Mouse (Mus musculus) right cerebral cortex, postnatal 4 days (tissue): ENCODE measurements around the gene Cela3b.
"Not testable (repeated sequence)": the region's sequence is repeated elsewhere in the genome, so short reads cannot be mapped to it uniquely, and the experiment has no call there.

Experiments used
- DNase-seq: peaks from one replicate; pipeline ENCODE4 v3.0.0-alpha.2; 2022

Gene Cela3b

DNA sequence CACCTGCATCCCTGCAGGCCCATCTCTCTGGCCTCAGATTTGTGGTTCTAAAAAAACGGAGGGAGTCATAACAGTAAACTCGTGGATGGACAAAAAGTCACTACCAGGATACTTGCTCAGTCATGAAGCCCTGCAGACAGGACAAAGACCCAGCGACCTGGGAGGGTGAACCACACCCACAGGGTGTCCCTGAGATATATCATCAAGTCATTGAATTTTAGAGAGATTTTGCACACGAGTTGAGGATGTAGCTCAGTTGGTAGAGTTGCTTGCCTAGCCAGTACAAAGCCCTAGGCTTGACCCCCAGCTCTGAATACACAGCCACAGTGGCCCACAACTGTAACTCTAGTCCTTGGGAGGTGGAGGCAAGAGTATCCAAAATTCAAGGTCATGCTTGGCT is 30.9 kb upstream of the Cela3b start:
- DNase-seq: no peak

- no peak for DNase-seq
Measured at GRCm38 (mm10) chr4:137460676-137461075, 30.3 kb upstream of the Cela3b start.

GRCm38 (mm10) chr4:137458861-137459260 is 28.5 kb upstream of the Cela3b start:
- no peak for DNase-seq

GRCm38 (mm10) chr4:137458310-137458709 is 28.0 kb upstream of the Cela3b start:
- DNase-seq: no peak

GRCm38 (mm10) chr4:137457292-137457691 is 27.0 kb upstream of the Cela3b start:
- DNase-seq: no peak

GRCm38 (mm10) chr4:137456581-137456980 is 26.2 kb upstream of the Cela3b start:
- no peak for DNase-seq

- no peak for DNase-seq
Measured at GRCm38 (mm10) chr4:137454582-137454981, 24.2 kb upstream of the Cela3b start.

- DNase-seq: no peak
Measured at GRCm38 (mm10) chr4:137453234-137453767, 23.0 kb upstream of the Cela3b start, which contains the start of gene 1700013G24Rik. 1700013G24Rik (plus strand) TSS chr4:137453284.

GRCm38 (mm10) chr4:137452190-137452589 is 21.9 kb upstream of the Cela3b start:
- no peak for DNase-seq

DNA sequence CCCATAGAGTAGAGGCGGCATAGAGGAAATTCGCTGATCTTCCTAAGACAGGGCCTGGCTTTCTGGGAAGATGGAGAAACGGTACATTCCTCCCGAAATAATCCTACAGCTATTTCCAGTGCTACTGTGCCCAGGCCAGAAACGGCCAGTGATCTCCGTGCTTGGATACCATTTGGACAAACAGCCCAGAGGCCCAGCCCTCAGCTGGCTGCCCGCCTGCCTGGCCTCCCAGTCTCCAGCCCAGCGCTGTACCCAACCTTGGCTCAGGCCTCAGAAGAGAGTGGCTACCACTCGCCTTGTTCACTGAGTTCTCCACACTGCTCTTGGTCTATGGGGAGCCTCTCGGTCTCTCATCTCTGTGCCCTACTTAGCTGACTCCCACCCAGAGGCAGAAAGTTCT is 19.4 kb upstream of the Cela3b start:
- DNase-seq: no peak

DNA sequence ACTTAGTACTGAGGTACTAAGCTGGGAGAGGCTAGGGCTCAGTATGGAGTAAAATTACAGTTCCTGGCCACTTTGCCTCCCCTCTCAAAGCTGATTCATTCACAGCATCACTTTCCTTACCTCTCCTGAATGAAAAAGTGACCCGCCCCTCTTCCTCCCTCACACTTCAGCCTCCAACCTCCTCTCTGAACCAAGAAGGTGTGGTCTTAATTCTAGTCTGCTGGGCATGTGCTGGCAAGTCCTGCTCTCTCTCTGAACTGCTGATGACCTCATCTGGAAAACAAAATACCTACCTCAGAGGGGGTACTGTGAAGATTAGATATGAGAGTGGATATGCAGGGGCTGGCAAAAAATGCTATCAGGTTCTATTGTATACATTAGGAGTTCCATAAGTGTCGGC is 18.8 kb upstream of the Cela3b start:
- no peak for DNase-seq

GRCm38 (mm10) chr4:137448641-137449040 is 18.3 kb upstream of the Cela3b start:
- no peak for DNase-seq

GRCm38 (mm10) chr4:137448197-137448596 is 17.9 kb upstream of the Cela3b start:
- peak; percentile 16 for DNase-seq

DNA sequence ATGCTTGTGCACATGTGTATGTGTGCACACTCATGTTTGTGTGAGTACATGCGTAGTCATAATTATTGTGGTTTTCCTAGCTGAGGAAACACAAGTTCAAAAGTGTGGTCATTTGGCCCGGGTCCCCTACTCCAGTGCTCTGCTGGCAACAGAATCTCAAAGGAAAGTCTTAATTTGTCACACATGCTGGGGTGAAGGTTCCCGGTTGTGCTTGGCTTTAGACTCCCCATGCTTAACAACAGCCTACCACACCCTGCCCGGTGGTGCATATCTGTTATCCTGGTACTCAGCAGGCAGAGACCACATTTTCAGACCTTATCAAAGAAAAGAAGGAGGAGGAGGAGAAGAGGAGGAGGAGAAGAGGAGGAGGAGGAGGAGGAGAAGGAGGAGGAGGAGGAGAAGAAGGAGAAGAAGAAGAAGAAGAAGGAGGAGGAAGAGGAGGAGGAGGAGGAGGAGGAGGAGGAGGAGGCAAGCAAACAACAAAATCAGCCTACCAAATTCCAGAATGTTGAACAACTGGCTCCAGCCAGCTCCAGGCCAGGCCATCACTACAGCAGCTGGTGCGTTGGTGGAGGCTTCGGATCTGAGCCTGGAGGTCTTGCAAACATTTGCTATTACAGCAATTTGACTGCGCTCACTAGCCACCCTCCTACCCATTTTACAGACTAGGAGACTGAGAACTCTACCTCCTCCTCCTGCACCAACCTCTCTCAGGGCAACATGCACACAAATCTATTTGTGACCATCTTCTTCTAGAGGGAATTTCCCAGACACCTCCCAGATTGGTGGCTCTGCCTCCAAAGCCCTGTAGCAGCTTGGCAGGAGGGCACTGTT is 17.2 kb upstream of the Cela3b start:
- no peak for DNase-seq

DNA sequence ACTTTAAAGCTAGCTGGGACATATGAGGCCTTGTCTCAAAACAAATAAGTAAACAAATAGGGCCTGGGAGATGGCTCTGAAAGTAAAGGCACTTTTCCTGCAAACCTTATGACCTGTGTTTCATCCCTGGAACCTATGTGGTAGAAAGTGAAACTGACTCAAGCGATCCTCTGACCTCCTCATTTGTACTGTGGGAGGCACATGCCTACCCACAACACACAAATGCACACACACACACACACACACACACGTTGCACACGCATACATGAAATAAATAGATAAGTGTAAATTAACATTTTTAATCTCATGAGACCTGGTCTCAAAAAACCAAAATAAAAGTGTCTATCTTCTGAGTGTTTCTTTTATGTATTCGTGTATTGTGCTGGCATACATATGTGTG is 15.5 kb upstream of the Cela3b start:
- DNase-seq: no peak

DNA sequence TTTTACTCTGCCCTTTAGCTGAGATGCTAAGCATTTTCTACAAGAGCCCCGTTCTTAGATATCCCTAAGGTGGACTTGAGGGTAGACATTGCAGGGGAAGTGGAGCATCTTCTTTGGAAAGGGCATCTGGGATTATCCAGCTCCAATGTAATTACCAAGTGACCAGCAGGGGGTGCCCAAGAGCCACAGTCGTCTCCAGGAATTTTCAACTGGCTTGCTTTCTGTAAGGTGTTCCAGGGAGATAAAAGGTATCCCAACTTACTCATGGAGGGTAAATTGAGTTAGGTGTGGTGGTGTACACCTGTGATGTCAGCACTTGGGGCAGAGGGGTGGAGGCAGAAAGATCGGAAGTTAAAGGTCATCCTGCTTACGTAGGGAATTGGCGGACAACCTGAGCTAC is 13.3 kb upstream of the Cela3b start:
- DNase-seq: peak; percentile 91

GRCm38 (mm10) chr4:137441332-137441731 is 11.0 kb upstream of the Cela3b start:
- no peak for DNase-seq

DNA sequence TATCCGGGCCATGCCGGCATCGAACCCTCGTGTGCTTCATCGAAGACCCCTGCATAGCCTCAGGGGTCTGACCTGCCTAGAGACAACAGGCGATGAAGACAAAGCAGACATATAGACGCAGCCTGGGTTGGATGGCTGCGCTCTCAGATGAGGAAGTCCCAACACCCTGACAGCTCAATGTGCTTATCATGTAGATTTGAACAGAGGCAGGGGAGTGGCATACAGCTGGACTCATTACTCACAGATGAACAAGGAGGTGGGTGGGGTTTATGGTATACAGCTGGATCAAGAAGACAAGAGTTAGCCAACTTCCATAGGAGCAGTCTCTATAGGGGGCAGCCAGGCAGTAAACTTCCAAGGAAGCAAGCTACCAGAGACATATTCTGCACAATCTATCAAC is 8.5 kb upstream of the Cela3b start:
- DNase-seq: no peak

GRCm38 (mm10) chr4:137436979-137437669 is 6.8 kb upstream of the Cela3b start:
- no peak for DNase-seq

- DNase-seq: not testable (repeated sequence)
Measured at GRCm38 (mm10) chr4:137432700-137433550, 2.6 kb upstream of the Cela3b start.

DNA sequence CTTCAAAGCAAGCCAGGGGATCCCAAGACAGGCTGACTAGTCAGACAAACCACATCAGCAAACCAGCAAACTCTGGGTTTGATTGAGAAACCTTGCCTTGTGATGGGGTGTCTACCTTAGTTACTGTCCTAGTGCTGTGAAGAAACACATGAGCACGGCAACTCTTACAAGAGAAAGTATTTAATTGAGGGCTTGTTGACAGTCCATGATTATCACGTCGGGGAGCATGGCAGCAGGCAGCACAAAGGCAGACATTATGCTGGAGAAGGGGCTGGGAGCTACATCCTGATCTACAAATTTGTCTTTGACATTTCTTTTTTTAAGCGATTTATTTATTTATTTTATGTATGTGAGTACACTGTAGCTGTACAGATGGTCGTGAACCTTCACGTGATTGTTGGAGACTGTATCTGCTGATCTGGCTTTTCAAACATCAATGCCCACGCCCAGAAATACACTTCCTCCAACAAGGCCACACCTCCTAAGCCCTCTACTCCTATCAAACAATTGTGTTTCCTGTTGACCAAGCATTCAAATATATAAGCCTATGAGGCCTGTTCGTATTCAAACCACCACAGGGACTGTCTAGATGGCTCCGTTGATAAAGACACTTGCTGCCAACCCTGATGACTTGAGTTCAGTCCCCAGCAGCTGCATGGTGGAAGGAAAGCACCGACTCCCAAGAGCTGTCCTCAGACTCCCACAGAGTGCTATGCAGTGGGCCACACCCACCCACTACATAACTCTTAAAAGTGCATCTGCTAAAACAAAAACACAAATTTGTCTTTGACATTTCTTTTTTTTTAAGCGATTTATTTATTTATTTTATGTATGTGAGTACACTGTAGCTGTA is 12.4 kb downstream of the Cela3b start:
- DNase-seq: no peak

DNA sequence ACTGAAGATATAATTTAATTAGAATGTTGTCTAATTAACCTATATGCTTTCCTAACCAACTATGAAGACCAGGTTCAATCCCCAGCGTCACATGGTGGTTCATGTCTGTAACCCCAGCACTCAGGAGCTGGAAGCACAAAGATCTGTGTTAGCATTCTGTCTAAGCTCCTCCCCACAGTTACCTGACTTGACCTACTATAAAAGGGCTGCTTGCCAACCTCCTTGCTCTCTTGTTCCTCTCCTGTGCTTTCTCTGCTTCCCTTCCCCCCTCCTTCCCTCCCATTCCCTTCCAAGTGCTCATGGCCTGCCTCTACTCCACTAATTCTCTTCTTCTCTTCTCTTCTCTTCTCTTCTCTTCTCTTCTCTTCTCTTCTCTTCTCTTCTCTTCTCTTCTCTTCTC is 15.4 kb downstream of the Cela3b start:
- no peak for DNase-seq
